Mouse (Mus musculus) layer of hippocampus, adult 9-10 months (tissue): ENCODE data around the gene Parp14.
A peak's percentile ranks its signal among the peaks of the same experiment; 100 is the strongest.
"Not testable (repeated sequence)": the region's sequence is repeated elsewhere in the genome, so short reads cannot be mapped to it uniquely, and the experiment has no call there.

Experiments used
- DNase-seq: peaks from one replicate; pipeline ENCODE4 v3.0.0; 2022; ENCODE audit warnings: low spot score

Parp14 gene

DNA sequence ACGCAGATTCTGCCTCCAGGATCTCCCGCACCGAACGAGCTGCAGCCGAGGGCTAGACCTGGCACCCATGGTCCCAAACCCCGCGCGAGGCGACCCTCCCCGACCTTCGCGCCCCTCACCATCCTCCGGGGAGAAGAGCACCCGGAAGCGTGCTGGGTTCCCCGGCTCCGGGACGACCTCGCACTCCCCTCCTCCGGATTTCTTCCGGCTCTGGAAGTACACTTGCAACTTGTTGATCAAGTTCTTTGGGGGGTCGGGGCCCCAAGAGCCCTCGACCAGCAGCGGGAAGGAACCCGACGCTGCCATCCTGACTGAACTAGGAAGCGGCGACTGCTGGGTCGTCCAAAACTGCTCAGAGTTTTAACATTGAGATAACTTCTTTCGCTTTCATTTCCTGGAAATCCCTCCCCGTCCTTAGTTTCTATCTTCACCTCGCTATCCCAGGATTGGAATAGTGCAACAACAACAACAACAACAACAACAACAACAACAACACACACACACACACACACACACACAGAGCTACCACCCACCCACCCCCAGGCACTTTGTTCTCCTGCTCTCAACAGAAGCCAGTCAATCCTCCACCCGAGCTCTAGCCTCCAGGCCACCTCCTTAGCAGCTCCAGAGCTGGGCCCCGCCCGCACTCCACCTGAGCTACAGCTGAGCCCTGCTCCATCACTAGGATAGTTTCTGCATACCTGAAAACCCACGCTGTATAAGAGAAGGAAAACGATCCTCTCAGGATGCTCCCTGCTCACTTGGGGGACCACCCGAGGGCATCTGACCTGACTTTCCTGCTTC lies at the start of gene Parp14:
Parp14 (minus strand) TSS at position 497 of the 804 bp plus-strand sequence.
- DNase-seq = no peak

DNA sequence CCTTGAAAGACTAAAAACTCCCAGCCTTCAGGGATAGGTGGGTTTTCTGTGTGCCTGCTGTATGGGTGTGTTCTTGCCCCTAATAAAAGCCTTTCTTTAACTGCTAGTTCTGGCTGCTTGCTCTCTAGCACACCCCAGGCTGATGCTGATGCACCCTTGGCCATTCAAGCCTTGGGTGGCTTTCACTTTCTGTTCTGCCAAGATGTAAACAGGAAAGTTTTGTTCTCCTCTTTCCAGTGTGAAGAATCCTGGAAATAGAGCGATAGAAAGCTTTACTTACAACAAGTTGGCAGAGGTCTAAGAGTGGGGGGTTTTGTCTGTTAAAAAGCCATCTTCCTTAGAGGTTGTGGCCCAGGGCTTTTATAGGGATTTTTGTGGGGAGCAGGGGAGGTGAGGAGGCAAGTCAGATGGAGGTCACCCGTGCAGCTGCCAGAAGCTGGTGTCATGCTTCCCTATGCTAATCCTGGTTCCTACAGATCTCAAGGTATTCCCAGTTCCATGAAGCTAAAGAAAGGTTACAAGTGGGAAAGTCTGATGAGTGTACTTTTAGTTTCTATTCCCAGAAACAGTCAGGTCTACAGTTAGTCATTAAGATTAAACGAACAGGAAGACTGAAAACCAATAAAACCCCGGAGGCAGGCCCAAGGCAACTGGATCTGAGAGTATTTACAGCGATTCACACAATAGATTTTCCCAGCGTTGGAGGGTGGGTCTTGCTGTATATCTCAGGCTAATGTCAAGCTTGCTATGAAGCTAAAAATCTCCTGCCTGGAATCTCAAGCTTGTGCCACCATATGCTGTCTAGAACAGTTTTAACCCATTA lies 47.6 kb upstream of the Parp14 start:
- no peak for DNase-seq

- DNase-seq = no peak
Observed at GRCm38 (mm10) chr16:35914301-35914700, 43.0 kb upstream of the Parp14 start.

DNA sequence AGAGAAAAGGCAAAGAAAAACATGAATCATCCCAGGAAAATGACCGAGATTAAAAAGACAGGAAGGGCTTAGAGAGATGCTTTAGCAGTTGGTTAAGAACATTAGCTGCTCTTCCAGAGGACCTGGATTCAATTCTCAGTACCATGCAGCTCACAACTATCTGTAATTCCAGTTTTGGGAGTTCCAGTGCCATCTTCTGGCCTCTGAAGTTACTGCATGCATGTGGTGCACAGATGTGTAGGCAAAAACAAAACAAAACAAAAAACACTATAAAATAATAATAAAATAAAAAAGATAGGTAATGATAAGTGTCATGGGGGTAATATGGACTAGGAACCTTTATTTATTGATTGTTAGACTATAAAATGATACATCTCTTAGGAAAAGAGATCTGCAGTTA lies 42.2 kb upstream of the Parp14 start:
- DNase-seq = no peak

DNA sequence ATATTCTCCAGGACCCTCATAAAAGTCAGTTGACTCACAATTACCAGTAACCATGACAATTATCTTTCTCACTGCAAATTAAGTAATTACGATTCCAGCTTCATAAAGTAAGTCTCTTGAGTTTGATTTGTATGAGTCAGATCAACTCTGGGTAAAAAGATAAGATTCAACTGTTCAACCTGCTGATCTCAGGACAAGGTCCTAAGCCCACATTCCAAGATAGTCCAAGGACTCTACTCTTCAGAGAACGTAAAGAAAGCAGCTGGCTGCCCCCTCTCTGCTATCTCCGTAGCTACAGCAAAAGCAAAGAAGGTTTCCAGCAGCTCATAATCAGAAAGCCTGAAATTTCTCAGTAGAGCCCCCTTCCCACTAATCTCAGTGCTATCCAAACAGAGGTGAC lies 40.1 kb upstream of the Parp14 start:
- no peak for DNase-seq

DNA sequence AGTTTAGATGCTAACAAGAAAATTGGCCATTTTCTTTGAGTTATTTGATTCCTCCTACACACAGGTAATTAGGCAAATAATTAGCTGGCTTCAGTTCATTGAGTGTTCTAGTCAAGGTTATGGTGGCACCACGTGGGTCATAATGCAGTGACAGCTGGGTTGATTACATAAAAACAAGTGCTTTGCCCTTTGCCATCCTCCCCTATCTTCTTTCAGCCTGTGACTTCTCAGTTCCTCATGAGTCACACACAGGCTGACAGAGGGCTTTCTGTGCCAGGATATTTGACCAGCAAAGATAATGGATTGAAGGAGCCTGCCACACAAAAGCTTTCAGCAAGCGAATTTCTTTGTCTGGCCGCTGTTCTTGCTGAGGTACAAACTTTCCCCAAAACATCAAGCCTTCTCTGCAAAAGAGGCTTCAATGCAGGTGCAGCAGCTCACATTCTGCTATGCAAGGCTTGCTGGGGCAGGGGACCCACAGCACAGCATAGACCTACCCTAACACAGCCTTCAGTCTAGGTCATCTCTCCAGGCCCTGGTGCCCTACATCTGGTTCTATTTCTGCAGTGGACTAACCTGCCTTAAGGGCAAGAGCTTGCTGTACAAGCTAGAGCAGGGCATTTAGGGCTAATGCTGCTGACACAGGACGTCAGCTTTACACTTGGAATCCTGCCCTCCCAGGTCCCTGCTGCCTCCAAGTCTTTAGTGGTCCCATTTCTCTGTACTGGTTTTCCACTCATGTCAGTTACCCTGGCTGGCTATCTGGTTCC lies 36.3 kb upstream of the Parp14 start:
- DNase-seq = no peak

DNA sequence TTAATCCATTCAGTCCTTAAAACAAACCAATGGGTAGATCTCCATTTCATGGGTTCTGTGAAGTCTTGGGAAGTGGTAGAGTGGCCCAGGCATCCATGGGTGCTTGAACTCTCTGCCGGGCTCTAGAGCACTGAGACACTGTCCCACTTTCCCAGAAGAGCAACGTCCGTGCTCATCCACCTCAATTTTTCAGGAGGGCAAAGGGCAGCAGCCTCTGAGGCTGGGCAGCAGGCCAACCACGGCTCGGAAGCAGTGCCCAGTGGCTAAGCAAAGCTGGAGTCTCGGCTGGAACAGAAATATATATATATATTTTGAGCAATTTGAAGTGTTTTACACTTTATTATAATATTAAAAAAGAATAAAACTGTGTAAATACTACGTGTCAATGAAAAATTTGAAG lies 35.5 kb upstream of the Parp14 start:
- DNase-seq = no peak

DNA sequence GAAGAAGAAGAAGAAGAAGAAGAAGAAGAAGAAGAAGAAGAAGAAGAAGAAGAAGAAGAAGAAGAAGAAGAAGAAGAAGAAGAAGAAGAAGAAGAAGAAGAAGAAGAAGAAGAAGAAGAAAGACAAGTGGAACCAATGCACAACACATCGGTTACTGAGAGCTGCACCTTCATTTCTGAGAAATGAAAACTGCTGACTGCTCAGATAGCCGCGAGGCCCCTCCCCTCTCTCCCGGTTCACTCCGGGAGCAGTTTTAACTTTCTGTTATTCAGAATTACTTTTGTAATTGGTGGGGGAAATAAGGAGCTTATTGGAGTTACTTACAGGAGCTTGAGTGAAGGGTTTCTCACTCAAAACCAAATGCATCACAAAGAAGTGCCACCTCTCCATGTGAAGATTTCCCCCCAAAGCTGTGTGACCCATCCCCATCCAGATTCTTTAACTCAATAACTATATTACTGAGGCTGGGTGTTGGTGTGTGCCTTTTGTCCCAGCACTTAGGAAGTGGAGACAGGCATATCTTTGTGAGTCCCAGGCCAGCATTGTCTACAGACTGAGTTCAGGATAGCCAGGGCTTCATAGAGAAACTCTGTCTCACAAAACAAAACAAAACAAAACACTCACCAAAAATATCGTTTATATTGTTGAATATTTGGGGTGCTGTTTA lies 34.6 kb upstream of the Parp14 start:
- no peak for DNase-seq

DNA sequence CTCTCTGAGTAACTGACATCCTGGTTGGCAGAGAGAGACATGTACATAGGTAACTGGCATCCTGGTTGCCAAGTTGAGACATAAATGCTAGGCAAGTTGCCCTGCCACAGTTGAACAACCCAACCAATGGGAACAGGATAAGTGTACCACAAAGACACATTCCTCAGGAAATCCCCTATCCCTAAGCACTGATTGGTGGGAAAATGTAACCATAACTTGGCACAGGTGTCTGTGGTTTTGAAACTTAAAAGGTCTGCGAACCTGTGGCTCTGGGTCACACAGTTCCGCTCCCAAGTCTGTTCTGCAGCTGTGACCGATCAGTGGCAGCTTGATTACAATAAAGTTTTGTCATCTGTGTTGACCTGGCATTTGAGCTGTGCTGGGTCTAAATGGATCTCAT lies 34.0 kb upstream of the Parp14 start:
- no peak for DNase-seq

DNA sequence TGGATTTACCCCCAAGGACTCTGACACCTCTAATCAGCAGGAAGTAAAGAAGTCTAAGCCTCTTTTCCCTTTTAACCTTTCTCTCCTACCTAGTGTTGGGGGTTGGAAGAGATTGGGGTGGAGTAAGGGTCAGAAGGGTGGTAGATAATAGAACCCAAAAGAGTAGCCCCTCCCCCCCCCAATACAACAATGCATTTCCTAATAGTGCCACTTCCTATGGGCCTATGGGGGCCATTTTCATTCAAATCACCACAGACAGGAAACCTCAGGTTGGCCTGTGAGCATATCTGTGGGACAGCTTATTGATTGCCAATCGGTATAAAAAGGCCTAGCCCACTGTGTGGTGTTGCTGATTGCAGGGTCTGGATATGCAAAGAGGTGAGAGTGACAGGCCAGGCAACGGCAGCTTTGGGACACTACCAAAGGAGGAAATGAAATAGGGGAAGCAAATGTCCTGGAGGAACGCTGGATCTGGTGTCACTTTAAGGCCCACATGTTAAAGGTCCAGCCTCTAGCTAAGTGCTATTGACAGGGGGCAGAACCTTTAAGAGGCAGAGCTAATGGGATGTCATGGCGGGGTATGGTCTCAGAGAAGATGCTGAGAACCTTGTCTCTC lies 32.9 kb upstream of the Parp14 start:
- no peak for DNase-seq

- DNase-seq = no peak
Observed at GRCm38 (mm10) chr16:35903014-35903640, 31.8 kb upstream of the Parp14 start.

DNA sequence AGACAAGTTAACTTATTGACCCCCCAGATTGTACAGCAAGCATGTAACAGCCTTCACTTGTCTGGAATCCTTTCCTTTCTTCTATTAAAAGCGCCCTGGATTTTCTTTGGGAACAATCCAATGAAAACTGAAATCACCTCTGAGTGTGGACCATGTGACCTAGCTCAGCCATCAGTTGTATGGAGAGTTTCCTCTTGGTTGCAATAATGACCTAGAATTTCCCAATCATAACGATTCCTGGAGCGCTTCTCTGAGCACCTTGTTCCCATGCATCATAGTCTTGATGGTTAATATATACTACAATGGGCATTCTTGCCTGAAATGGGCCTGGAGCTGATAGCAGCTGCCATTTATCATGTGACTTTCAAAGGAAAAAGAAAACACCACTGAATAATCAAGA lies 29.2 kb upstream of the Parp14 start:
- DNase-seq = no peak

GRCm38 (mm10) chr16:35894997-35895396 lies 23.7 kb upstream of the Parp14 start:
- DNase-seq = no peak

DNA sequence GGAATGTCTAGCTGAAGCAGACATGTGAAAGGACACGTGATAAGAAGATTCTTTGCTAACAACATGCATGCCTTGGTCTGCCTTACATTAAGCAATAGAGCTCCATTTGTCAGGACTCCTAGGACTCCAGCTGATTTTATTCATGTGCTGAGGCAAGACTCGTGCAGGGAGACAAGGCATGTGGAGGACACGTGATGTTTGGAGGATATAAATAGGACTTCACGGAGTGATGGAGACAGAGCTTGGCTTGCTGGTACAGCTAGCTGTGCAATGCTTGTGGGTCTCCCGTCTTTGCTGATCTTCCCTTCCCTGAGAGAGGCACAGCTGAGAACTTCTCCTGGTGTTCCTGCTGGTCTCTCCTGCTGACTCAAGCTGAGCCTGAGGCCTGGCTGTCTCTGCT lies 20.3 kb upstream of the Parp14 start:
- DNase-seq = not testable (repeated sequence)

- no peak for DNase-seq
Observed at GRCm38 (mm10) chr16:35890645-35891044, 19.3 kb upstream of the Parp14 start.

GRCm38 (mm10) chr16:35888910-35889309 lies 17.6 kb upstream of the Parp14 start:
- DNase-seq = no peak

- DNase-seq = no peak
Observed at GRCm38 (mm10) chr16:35888174-35888573, 16.8 kb upstream of the Parp14 start.

- DNase-seq = peak; percentile 22
Observed at GRCm38 (mm10) chr16:35874416-35874815, 3.1 kb upstream of the Parp14 start.

- no peak for DNase-seq
Observed at GRCm38 (mm10) chr16:35872410-35873006, 1.2 kb upstream of the Parp14 start.

- no peak for DNase-seq
Observed at GRCm38 (mm10) chr16:35871898-35872297, 554 bp upstream of the Parp14 start.

GRCm38 (mm10) chr16:35870581-35871047 lies 730 bp downstream of the Parp14 start:
- no peak for DNase-seq
